ENCODE assay signal across 10 mouse cellular contexts in genomic region chr12:110674243-110674642, GRCm38 (mm10). TPM values are rescaled to one million over a fixed set of nuclear protein-coding genes. Genes with fewer than 3 reads are reported as not detected.
DNase-seq lines count a peak whose midpoint lies in the region; ATAC-seq and TF ChIP-seq lines count a peak whose summit lies in the region.
"Had no signal": no experiment of that assay in that cellular context is flagged by ENCODE, and none has a peak within 500 bp of the region (broad histone marks: within the 10 kb centered on the region; RNA-seq: fewer than 3 reads in every experiment).

No protein-coding gene starts in this region.

- WGBS in kidney, postnatal 0 days, result 52% methylated on average over 5 of the region's 5 CpGs
- 66% methylated on average over 5 of the region's 5 CpGs for WGBS in thymus, adult 2 months

- no peaks in the 10 kb centered on the region for H3K9me3 ChIP-seq in kidney, postnatal 0 days (replicated peaks; ENCODE audit: low read length)
- H3K9me3 ChIP-seq: hindbrain, embryonic 12.5 days had no signal

- H3K27ac ChIP-seq in kidney, postnatal 0 days, result no peak overlapping the region
- no peak overlapping the region for H3K27ac ChIP-seq in thymus, adult 2 months (ENCODE audit: control insufficient read depth, insufficient read depth, low read length)
- H3K27ac ChIP-seq: hindbrain, embryonic 12.5 days had no signal

- H3K27me3 ChIP-seq in kidney, postnatal 0 days (ENCODE audit: insufficient read depth, low read length), result no peaks in the 10 kb centered on the region
- no peaks in the 10 kb centered on the region for H3K27me3 ChIP-seq in thymus, adult 2 months (ENCODE audit: control insufficient read depth, insufficient read depth, low read length)
- H3K27me3 ChIP-seq: hindbrain, embryonic 12.5 days had no signal

- H3K36me3 ChIP-seq in kidney, postnatal 0 days (ENCODE audit: insufficient read depth, low read length), result no peaks in the 10 kb centered on the region
- no peaks in the 10 kb centered on the region for H3K36me3 ChIP-seq in thymus, adult 2 months (ENCODE audit: control insufficient read depth, insufficient read depth, low read length)

- TF ChIP-seq POLR2A in thymus, adult 2 months (IDR thresholded peaks at IDR 0.05; ENCODE audit: control insufficient read depth, extremely low read depth, insufficient read depth, low read length, poor library complexity), result no peak

- no peak for ATAC-seq in kidney, postnatal 0 days (replicated peaks; ENCODE audit: low FRiP score, low read depth)
- peak; percentile 66 for ATAC-seq in erythroblast, adult 5-6 weeks (replicated peaks; ENCODE audit: low FRiP score, poor library complexity, severe bottlenecking)

- peak; percentile 18 for DNase-seq in kidney, postnatal 0 days (ENCODE audit: low spot score)
- no peak for DNase-seq in kidney, postnatal 10 days
- peak; percentile 35 for DNase-seq in thymus, adult 2 months
- DNase-seq in thymus, adult 18-20 months, result no peak
- peak; percentile 67 for DNase-seq in thymus, postnatal 4 days
- no peak for DNase-seq in cerebellum, adult 9-11 months
- DNase-seq in heart, adult 18-20 months, result no peak

- H3K4me2 ChIP-seq in kidney, postnatal 0 days (ENCODE audit: low read length), result no peak overlapping the region
- H3K4me2 ChIP-seq: hindbrain, embryonic 12.5 days had no signal

- H3K9ac ChIP-seq in kidney, postnatal 0 days (ENCODE audit: low read depth, low read length), result no peak overlapping the region
- H3K9ac ChIP-seq: hindbrain, embryonic 12.5 days had no signal

- no peak overlapping the region for H3K4me3 ChIP-seq in kidney, postnatal 0 days (replicated peaks; ENCODE audit: low read depth, low read length)
- no peak overlapping the region for H3K4me3 ChIP-seq in thymus, adult 2 months (ENCODE audit: control insufficient read depth, insufficient read depth, low read length)
- H3K4me3 ChIP-seq: hindbrain, embryonic 12.5 days had no signal

- no peaks in the 10 kb centered on the region for H3K4me1 ChIP-seq in kidney, postnatal 0 days (replicated peaks; ENCODE audit: insufficient read depth, low read length)
- H3K4me1 ChIP-seq in thymus, adult 2 months (replicated peaks; ENCODE audit: control insufficient read depth, insufficient read depth, low read length), result no peaks in the 10 kb centered on the region
- H3K4me1 ChIP-seq: hindbrain, embryonic 12.5 days had no signal

- TF ChIP-seq CTCF in kidney, postnatal 0 days (IDR thresholded peaks at IDR 0.05; ENCODE audit: low read depth), result peak; percentile 59
- no peak for TF ChIP-seq CTCF in thymus, adult 2 months (IDR thresholded peaks at IDR 0.05; ENCODE audit: borderline replicate concordance, control insufficient read depth, extremely low read depth, insufficient read depth, low read length, poor library complexity)

RNA-seq across cellular contexts. Expression of gene 1700001K19Rik, which starts 8.2 kb away (rescaled TPM):
- polyA plus RNA-seq in kidney, postnatal 0 days (2015; fragmentation: Nextera tagmentation; extraction: Ambion mirVana), result not detected in 2 replicates
- polyA plus RNA-seq in thymus, adult 2 months (2012; rRNA removed), result 0.16 TPM in 1 of 2 replicates, not detected in the other
- total RNA-seq in erythroblast, adult 5-6 weeks (2015; ENCODE audit: low replicate concordance), result not detected in 2 replicates
- total RNA-seq in erythroblast, adult 5-6 weeks (2017; ENCODE audit: low replicate concordance), result not detected in 2 replicates
- total RNA-seq in heart, adult 18-20 months (2021), result not detected
- polyA plus RNA-seq: hindbrain, embryonic 12.5 days; liver, embryonic 16.5 days had no signal

RNA-seq across cellular contexts. Expression of gene Hsp90aa1, which starts 28.3 kb away (rescaled TPM):
- polyA plus RNA-seq in kidney, postnatal 0 days (2015; fragmentation: Nextera tagmentation; extraction: Ambion mirVana), result 485 and 487 TPM in 2 replicates
- polyA plus RNA-seq in thymus, adult 2 months (2012; rRNA removed), result 168 and 181 TPM in 2 replicates
- total RNA-seq in erythroblast, adult 5-6 weeks (2015; ENCODE audit: low replicate concordance), result 240 and 254 TPM in 2 replicates
- 257 and 485 TPM in 2 replicates for total RNA-seq in erythroblast, adult 5-6 weeks (2017; ENCODE audit: low replicate concordance)
- 100 to 1,000 TPM; 261 to 408 TPM for total RNA-seq in heart, adult 18-20 months (2021)

Comparison
In these comparisons a context has a peak if more than half of its experiments do, and no peak if none do; other contexts are left out.
1. DNase-seq: peak in kidney, postnatal 0 days (single experiment), thymus, adult 2 months (single experiment) and thymus, postnatal 4 days (single experiment); none in kidney, postnatal 10 days (single experiment), thymus, adult 18-20 months (0 of 2), cerebellum, adult 9-11 months (single experiment) and heart, adult 18-20 months (0 of 2).